Mouse (Mus musculus): Measurements from ENCODE around the gene Gnaq.
"Not testable (repeated sequence)": the region's sequence is repeated elsewhere in the genome, so short reads cannot be mapped to it uniquely, and the experiment has no call there.

Gene Gnaq

GRCm38 (mm10) chr19:16149094-16149493, 16.5 kb downstream of the Gnaq start:
- DNase-seq = no peak

- no peak for DNase-seq
Measured at GRCm38 (mm10) chr19:16150328-16150727, 17.7 kb downstream of the Gnaq start.

GRCm38 (mm10) chr19:16153851-16154250, 21.2 kb downstream of the Gnaq start:
- DNase-seq = no peak

DNA sequence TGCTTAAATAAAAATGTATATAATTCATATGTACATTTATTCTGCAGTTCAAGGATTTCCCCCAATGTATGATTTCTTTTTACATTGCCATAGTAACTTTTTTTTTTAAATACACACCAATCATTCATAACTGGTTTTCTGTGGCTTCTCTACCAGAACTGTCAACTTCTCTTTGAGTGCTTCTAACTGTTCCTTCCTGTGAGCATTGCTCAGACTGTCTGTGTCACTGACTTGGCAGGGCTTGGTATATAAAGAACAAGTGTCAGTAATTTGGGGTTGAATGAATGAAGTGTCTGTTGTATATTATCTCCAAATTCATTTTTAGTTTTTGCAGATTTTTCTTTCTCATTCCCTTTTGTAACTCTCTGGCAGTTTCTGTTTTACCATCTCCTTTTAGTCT, 21.8 kb downstream of the Gnaq start:
- no peak for DNase-seq

- no peak for DNase-seq
Measured at GRCm38 (mm10) chr19:16157120-16157519, 24.5 kb downstream of the Gnaq start.

DNA sequence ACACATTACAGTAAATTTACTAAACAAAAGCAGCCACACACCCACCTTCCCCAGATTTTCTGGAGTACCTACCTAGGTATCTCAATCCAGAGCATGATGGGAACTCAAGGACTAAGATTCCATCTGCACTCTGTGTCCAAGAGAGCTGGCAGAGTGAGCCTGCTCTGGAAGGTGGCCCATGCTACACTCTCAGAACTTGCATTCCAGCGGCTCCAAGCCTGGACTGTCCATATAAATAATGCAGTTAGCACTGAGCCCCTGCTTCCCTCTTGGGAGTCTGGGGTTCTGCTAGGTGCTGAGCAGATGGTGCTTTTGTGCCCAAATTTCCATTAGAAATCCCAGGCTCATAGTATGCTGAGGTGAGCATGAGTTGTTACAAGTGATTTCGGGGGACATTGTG, 28.1 kb downstream of the Gnaq start:
- no peak for DNase-seq

GRCm38 (mm10) chr19:16161222-16161621, 28.6 kb downstream of the Gnaq start:
- DNase-seq = no peak

DNA sequence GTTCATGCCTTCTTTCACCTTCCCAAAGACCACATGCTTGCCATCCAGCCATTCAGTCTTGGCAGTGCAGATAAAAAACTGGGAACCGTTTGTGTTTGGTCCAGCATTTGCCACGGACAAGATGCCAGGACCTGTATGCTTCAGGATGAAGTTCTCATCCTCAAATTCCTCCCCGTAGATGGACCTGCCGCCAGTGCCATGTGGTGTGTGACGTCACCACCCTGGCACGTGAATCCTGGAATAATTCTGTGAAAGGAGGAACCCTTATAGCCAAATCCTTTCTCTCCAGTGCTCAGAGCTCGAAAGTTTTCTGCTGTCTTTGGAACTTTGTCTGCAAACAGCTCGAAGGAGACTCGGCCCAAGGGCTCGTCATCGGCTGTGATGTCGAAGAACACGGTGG, 31.8 kb downstream of the Gnaq start:
- DNase-seq = not testable (repeated sequence)

DNA sequence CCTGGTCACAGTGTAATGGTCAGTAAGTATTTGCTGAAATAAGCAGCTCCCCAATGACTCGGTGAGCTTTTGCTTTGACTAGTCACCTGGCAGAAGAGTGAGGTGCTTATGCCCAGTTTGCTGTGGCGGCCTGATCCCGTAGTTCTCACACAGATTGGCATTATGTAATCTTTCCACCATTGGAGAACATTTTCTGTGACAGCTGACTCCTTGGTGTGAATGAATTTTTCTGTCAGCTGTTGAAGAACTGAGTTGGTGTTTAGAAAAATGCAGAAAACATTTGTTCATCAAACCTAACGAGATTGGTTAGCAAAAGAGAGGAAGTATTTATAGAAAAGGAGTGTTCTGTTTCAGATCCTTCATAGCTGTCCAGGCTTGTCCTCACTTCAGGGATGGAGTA, 34.6 kb downstream of the Gnaq start:
- no peak for DNase-seq

GRCm38 (mm10) chr19:16168192-16168591, 35.6 kb downstream of the Gnaq start:
- no peak for DNase-seq

- DNase-seq = no peak
Measured at GRCm38 (mm10) chr19:16168653-16169198, 36.1 kb downstream of the Gnaq start.

DNA sequence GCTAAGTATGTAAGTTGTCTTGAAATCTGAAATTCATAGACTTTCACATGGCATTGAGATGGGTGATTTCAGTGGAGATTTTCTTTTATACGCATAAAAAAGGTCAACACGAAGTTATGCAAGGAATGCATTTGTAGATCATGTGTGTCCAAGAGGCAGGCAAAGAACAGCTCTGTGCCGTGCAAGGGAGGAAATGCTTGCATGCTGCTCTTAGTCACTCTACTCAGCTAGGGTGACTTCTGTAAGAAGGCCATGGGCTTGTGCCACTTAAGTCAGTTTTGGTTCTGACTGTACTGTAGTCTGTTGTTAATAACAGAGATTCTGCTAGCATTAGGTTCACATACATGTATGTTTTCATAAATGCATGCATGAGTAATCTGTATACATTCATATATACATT, 38.1 kb downstream of the Gnaq start:
- DNase-seq = no peak

- DNase-seq = no peak
Measured at GRCm38 (mm10) chr19:16173721-16174120, 41.1 kb downstream of the Gnaq start.

- DNase-seq = no peak
Measured at GRCm38 (mm10) chr19:16176426-16176825, 43.8 kb downstream of the Gnaq start.

DNA sequence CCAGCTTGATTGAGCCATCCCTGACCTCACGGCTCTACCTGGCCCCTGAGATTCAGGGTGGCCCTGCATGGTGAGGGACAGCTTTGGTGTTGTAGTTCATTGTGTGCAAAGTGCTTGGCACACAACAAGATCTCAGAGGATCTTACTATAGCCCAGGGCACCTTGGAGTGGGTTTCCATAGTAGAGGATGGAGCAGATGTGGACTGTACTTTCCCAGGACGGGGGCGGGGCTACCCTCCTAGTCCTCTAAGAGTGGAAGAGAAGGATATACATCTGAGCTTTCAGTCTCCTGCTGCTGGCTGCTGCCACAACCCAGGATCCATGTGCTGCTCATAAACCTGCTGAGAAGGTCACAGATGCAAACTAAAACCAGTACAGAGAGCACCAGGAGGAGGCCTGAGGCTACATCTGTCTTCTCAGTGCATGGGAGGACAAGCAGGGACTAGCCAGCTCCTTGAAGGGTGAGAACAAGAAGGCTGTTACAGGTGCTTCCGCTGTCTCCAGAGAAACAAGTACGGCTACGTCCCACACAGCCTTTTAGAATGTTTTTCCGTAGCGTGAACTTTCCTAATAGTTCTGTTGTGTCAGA, 44.6 kb downstream of the Gnaq start:
- DNase-seq = no peak

DNA sequence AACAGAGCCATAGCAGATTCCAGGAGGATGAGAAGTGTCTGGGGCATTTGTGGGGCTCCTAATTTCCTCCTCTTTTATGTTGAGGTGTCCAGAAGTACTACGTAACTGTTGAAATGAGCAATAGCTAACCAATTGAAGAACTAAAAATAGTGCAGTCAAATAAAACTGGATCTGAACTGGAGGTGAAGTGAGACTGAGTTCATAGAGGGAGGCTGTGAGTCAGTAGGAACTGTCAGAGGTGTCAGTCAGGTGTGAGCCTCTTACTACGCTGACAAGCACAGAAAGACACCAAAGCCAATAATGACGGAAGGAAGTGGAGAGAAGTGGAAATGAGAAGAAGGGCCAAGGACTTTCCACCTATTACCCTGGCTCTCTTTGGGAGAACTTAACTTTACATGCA, 48.6 kb downstream of the Gnaq start:
- DNase-seq = no peak

- DNase-seq = no peak
Measured at GRCm38 (mm10) chr19:16181852-16182475, 49.3 kb downstream of the Gnaq start.

GRCm38 (mm10) chr19:16183592-16184365, 51.1 kb downstream of the Gnaq start:
- DNase-seq = no peak

GRCm38 (mm10) chr19:16186984-16187383, 54.4 kb downstream of the Gnaq start:
- DNase-seq = no peak

- no peak for DNase-seq
Measured at GRCm38 (mm10) chr19:16187952-16188351, 55.3 kb downstream of the Gnaq start.

DNA sequence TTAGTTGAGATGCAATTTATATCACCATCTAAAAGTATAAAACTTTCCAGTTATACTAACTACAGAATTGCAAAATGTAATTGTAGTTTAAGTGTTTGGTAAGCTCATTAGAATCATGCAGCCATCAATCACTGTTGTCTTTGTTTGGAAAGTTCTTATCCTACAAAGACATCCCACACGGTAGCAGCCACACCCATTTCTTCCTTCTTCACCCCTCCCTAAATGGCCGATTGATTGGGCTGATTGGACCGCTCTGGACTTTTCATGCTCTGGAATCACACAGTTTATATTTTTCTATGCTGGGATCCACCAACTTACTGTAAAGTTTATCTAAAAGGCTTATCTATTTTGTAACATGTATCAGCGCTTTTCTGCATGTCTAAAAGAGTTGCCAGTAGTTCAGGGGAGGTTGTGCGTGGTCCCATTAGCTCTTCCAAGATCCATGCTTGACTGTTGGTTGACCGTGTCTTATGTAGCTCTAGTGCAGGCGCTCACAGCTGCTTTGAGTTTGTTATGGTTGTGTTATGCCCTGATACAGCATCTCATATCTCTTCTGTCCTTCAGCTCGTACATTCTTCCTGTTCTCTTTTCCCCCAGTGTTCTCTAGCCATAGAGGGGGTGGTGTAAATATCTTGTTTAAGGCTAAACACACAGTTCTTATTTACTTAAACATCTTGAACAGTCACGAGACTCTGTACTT, 56.6 kb downstream of the Gnaq start:
- no peak for DNase-seq

- DNase-seq = no peak
Measured at GRCm38 (mm10) chr19:16198162-16198561, 65.5 kb downstream of the Gnaq start.

DNA sequence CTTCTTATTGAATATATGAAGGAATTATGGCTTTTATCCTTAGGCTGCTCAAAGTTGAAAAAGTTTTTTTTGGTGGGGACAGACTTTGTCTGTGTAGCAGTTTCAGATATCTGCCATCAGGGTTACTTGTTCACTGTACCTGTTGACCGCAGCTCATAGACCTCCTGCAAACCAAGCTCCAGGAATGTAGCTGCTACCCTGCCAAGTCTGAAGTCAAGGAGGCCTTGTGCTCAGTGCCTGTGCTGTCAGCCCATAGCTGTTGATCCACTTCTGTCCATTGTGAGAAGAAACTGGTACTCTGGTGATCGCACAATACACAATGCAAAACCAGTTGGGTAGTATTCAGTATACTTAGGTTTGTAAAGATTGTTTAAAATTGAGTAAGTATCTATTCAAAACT, 68.7 kb downstream of the Gnaq start:
- no peak for DNase-seq
